Mouse (Mus musculus) liver, adult 2 months (tissue): ENCODE results near the gene Tnfaip3.

Experiments used
- CTCF ChIP-seq: fragments of 200-500 bp; IDR thresholded peaks from 2 replicates; pipeline ENCODE4 v1.5.1; 2011; ENCODE audit warnings: low read depth, low read length, control low read depth
- POLR2A ChIP-seq: fragments of 200-500 bp; IDR thresholded peaks from 2 replicates; pipeline ENCODE4 v1.6.1; 2011; ENCODE audit warnings: low read length, control low read depth; ENCODE audit not compliant: insufficient read depth; ENCODE audit errors: extremely low read depth

DNA sequence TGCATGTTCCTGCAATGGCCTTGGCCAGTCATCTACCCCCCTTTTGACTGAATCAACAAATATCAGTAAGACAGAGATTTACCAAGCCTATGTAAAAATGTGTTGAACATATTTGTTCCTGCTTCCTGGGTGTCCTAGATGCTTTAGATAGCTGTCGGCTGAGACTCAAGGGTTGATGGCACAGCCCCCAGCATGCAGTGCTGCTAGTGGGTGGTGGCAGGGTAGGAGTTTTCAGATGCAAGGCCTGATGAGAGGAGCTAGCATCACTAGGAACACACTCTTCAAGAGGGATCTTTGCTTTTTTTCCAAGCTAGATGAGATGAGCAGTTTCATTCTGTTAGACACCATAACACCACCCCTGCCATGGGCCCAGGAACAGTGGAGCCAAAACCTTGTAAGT is 6.8 kb upstream of the Tnfaip3 start:
- no peak for TF ChIP-seq POLR2A
- TF ChIP-seq CTCF: no peak
